Mouse (Mus musculus): ENCODE data around the gene Kcnc4. TPM values are rescaled to one million over a fixed set of nuclear protein-coding genes. Genes with fewer than 3 reads are reported as not detected.

Kcnc4 gene
- polyA plus RNA-seq, 2 experiments, result not detected

DNA sequence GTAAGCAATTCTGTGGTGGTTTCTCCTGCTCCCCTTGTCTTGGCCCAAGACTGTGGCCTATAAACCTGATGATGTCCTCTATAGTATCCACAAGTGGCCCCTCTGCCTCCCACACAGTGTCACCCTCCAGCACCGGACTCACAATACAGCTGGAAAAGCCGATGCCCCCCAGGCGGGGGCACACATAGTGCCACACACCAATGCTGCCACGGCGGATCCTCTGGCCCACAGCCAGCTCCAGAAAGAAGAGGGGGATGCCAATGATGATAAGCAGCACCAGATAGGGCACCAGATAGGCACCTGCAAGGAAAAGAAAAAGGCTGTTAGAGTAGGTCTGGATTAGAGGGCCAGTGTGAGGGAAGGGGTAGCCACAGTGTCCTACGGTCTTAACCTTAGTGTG lies 36.2 kb upstream of the Kcnc4 start:
- H3K4me1 ChIP-seq (replicated peaks; ENCODE audit: control insufficient read depth in 2 of 2, insufficient read depth in 2 of 2, low read length in 1 of 2), result no peaks in the 10 kb centered on the region
- H3K36me3 ChIP-seq (replicated peaks; ENCODE audit: control insufficient read depth, insufficient read depth, low read depth), result no peaks in the 10 kb centered on the region
- H3K27me3 ChIP-seq (ENCODE audit: control insufficient read depth, insufficient read depth, low read length), result no peaks in the 10 kb centered on the region
- DNase-seq (ENCODE audit: low read depth in 3 of 3, low spot score in 3 of 3) (no peak), ATAC-seq (ENCODE audit: insufficient read depth) (no peak)
- H3K4me3 ChIP-seq (ENCODE audit: insufficient read depth in 1 of 2, low read depth in 2 of 2, low read length in 2 of 2), result no peak overlapping the region
- no peak overlapping the region for H3K27ac ChIP-seq
- no peak for TF ChIP-seq CTCF (IDR thresholded peaks at IDR 0.05; ENCODE audit: low read depth)
- TF ChIP-seq EP300 (IDR thresholded peaks at IDR 0.05; ENCODE audit: low read depth), result no peak
- H3K9me3 ChIP-seq (ENCODE audit: control insufficient read depth, low read length), result no peaks in the 10 kb centered on the region
- H3K9ac ChIP-seq (replicated peaks), result no peak overlapping the region
- H3K4me2 ChIP-seq (ENCODE audit: low read depth), result no peak overlapping the region
- 80% methylated on average over 6 of the region's 6 CpGs for WGBS (ENCODE audit: insufficient replicate concordance)

DNA sequence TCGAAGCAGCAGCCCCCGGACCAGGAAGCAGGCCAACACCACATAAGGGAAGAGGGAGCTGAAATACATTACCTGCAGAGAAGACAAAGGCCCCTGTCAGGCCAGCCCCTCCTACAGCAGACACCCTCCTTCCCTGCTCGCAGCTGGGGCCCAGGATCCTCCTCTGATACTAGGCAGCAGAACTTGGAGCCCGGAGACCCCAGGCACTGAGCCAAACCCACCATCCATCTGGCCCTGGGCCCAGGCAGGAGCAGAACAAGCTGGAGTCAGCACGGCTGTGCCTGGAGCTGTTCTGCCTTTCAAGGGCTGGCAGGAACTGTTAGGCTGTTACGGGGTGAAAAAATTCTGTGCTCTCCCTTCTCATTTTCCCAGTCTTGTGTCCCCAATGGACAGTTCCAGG lies 32.1 kb upstream of the Kcnc4 start:
- no peaks in the 10 kb centered on the region for H3K9me3 ChIP-seq (ENCODE audit: control insufficient read depth, low read length)
- 46% methylated on average over 6 of the region's 6 CpGs for WGBS (ENCODE audit: insufficient replicate concordance)
- H3K9ac ChIP-seq (replicated peaks), result no peak overlapping the region
- no peaks in the 10 kb centered on the region for H3K27me3 ChIP-seq (ENCODE audit: control insufficient read depth, insufficient read depth, low read length)
- H3K4me3 ChIP-seq (ENCODE audit: insufficient read depth in 1 of 2, low read depth in 2 of 2, low read length in 2 of 2), result no peak overlapping the region
- H3K4me1 ChIP-seq (replicated peaks; ENCODE audit: control insufficient read depth in 2 of 2, insufficient read depth in 2 of 2, low read length in 1 of 2), result no peaks in the 10 kb centered on the region
- DNase-seq (ENCODE audit: low read depth in 3 of 3, low spot score in 3 of 3) (no peak), ATAC-seq (ENCODE audit: insufficient read depth) (no peak)
- no peak overlapping the region for H3K27ac ChIP-seq
- H3K36me3 ChIP-seq (replicated peaks; ENCODE audit: control insufficient read depth, insufficient read depth, low read depth), result no peaks in the 10 kb centered on the region
- no peak overlapping the region for H3K4me2 ChIP-seq (ENCODE audit: low read depth)
- TF ChIP-seq CTCF (IDR thresholded peaks at IDR 0.05; ENCODE audit: low read depth) (no peak), EP300 (IDR thresholded peaks at IDR 0.05; ENCODE audit: low read depth) (no peak)

DNA sequence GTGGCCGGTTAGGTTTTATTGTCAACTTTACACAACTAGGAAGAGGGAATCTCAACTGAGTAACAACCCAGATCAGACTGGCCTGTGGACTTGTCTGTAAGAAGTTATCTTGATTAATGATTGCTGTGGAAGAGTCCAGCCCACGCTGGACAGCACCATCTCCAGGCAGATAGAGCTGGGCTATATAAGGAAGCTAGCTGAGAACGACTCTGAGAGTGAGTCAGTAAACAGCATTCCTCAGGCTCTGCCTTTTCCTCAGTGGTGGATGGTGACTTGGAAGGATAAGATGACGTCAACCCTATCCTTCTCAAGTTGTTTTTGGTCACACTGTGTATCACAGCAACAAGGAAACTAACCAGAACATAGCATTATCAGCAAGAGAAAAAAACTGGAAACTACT lies 29.3 kb upstream of the Kcnc4 start:
- ATAC-seq (ENCODE audit: insufficient read depth) (no peak), DNase-seq (ENCODE audit: low read depth in 3 of 3, low spot score in 3 of 3) (no peak)
- Histone ChIP-seq H3K9me3 (ENCODE audit: control insufficient read depth, low read length) (no peaks in the 10 kb centered on the region), H3K9ac (replicated peaks) (no peak overlapping the region), H3K36me3 (replicated peaks; ENCODE audit: control insufficient read depth, insufficient read depth, low read depth) (no peaks in the 10 kb centered on the region), H3K4me2 (ENCODE audit: low read depth) (no peak overlapping the region), H3K4me1 (replicated peaks; ENCODE audit: control insufficient read depth in 2 of 2, insufficient read depth in 2 of 2, low read length in 1 of 2) (no peaks in the 10 kb centered on the region), H3K27ac (no peak overlapping the region), H3K27me3 (ENCODE audit: control insufficient read depth, insufficient read depth, low read length) (no peaks in the 10 kb centered on the region), H3K4me3 (ENCODE audit: insufficient read depth in 1 of 2, low read depth in 2 of 2, low read length in 2 of 2) (no peak overlapping the region)
- TF ChIP-seq CTCF (IDR thresholded peaks at IDR 0.05; ENCODE audit: low read depth) (no peak), EP300 (IDR thresholded peaks at IDR 0.05; ENCODE audit: low read depth) (no peak)
- 25% methylated on average over 4 of the region's 4 CpGs for WGBS (ENCODE audit: insufficient replicate concordance)

DNA sequence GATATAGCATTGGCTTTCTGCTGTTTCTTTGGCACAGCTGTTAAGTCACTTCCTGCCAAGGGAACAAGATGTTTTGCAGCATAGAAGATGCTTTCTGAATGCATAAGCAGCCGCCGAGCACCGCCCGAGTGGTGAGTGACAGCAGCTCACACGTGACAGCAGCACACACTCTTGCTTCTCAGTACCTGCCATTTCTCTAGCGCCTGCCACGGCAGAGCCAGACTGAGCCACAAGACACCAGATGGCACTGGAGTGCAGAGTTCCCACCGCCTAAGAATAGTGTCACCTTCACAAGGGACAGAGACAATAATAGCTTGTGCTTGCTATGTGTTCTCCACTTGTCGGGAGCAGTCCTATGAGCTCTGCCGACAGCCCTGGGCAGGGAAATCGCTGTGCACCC lies 23.9 kb upstream of the Kcnc4 start:
- no peak for DNase-seq (ENCODE audit: low read depth in 3 of 3, low spot score in 3 of 3)
- 34% methylated on average over 11 of the region's 11 CpGs for WGBS (ENCODE audit: insufficient replicate concordance)
- TF ChIP-seq EP300 (IDR thresholded peaks at IDR 0.05; ENCODE audit: low read depth) (no peak), CTCF (IDR thresholded peaks at IDR 0.05; ENCODE audit: low read depth) (no peak)
- Histone ChIP-seq H3K36me3 (replicated peaks; ENCODE audit: control insufficient read depth, insufficient read depth, low read depth) (no peaks in the 10 kb centered on the region), H3K4me3 (ENCODE audit: insufficient read depth in 1 of 2, low read depth in 2 of 2, low read length in 2 of 2) (no peak overlapping the region), H3K9ac (replicated peaks) (no peak overlapping the region), H3K27ac (no peak overlapping the region), H3K4me2 (ENCODE audit: low read depth) (no peak overlapping the region), H3K27me3 (ENCODE audit: control insufficient read depth, insufficient read depth, low read length) (no peaks in the 10 kb centered on the region), H3K9me3 (ENCODE audit: control insufficient read depth, low read length) (no peaks in the 10 kb centered on the region), H3K4me1 (replicated peaks; ENCODE audit: control insufficient read depth in 2 of 2, insufficient read depth in 2 of 2, low read length in 1 of 2) (no peaks in the 10 kb centered on the region)
- no peak for ATAC-seq (ENCODE audit: insufficient read depth)

DNA sequence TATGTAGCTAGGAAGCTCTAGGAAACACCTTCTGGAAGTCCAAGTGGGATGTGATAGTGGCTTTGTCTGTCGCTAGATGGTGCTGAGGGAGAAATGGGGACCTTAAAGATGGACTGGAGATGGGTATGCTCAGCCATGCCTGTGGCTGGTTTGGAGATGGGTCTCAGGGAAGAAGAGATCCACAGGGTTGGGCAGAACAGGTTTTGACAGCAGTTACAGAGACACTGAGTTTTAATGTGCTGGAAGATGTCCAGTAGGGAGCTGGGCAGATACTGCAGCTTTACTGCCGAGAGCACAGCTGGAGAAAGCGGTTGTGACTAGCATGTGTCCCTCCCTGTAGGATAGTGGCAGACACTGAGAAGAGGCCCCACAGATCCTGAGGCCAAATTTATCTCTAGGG lies 21.3 kb upstream of the Kcnc4 start:
- no peak for TF ChIP-seq CTCF (IDR thresholded peaks at IDR 0.05; ENCODE audit: low read depth)
- no peak for TF ChIP-seq EP300 (IDR thresholded peaks at IDR 0.05; ENCODE audit: low read depth)
- H3K4me1 ChIP-seq (replicated peaks; ENCODE audit: control insufficient read depth in 2 of 2, insufficient read depth in 2 of 2, low read length in 1 of 2), result no peaks in the 10 kb centered on the region
- no peak overlapping the region for H3K27ac ChIP-seq
- no peak overlapping the region for H3K9ac ChIP-seq (replicated peaks)
- no peak overlapping the region for H3K4me2 ChIP-seq (ENCODE audit: low read depth)
- 17% methylated on average over 3 of the region's 3 CpGs for WGBS (ENCODE audit: insufficient replicate concordance)
- H3K4me3 ChIP-seq (ENCODE audit: insufficient read depth in 1 of 2, low read depth in 2 of 2, low read length in 2 of 2), result no peak overlapping the region
- H3K27me3 ChIP-seq (ENCODE audit: control insufficient read depth, insufficient read depth, low read length), result no peaks in the 10 kb centered on the region
- H3K36me3 ChIP-seq (replicated peaks; ENCODE audit: control insufficient read depth, insufficient read depth, low read depth), result no peaks in the 10 kb centered on the region
- H3K9me3 ChIP-seq (ENCODE audit: control insufficient read depth, low read length), result no peaks in the 10 kb centered on the region
- ATAC-seq (ENCODE audit: insufficient read depth), result no peak
- DNase-seq (ENCODE audit: low read depth in 3 of 3, low spot score in 3 of 3), result no peak
